Mouse (Mus musculus): ENCODE data around the gene Dhrs3. TPM values are rescaled to one million over a fixed set of nuclear protein-coding genes. Genes with fewer than 3 reads are reported as not detected.

Gene Dhrs3
- polyA plus RNA-seq, 1 experiment from 2014 or later: 35.6 TPM

DNA sequence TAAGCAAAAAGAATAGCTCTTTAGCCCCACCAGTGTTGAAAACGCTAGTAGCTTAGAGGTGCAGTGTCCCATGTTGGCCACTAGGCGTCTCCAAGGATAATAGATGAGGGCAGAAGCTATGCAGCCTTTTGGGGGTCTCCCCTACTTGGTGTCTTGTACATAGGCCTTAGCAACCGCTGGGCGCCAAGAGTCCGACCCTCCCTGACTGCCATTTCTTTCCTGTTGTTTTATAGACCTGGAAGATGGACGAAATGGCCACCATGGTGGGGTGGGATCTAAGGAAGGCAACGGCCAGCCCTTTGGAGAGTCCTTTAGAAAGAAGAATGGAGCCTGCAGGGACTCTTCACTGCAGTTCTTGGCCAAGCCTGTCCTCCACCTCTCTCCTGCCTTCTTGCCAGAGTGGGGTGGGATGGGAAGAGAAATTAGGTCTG is 1.9 kb upstream of the Dhrs3 start:
- peak; percentile 40 for ATAC-seq (replicated peaks)
- no peak overlapping the region for H3K9ac ChIP-seq
- no peak overlapping the region for H3K4me2 ChIP-seq
- WGBS: 15% methylated on average over 7 of the region's 7 CpGs
- H3K27ac ChIP-seq: no peak overlapping the region
- H3K27me3 ChIP-seq (replicated peaks): peaks cover 30% of the 10 kb centered on the region
- no peak overlapping the region for H3K4me3 ChIP-seq
- no peaks in the 10 kb centered on the region for H3K36me3 ChIP-seq (replicated peaks)
- H3K4me1 ChIP-seq: peaks cover 30% of the 10 kb centered on the region
- H3K9me3 ChIP-seq: no peaks in the 10 kb centered on the region

DNA sequence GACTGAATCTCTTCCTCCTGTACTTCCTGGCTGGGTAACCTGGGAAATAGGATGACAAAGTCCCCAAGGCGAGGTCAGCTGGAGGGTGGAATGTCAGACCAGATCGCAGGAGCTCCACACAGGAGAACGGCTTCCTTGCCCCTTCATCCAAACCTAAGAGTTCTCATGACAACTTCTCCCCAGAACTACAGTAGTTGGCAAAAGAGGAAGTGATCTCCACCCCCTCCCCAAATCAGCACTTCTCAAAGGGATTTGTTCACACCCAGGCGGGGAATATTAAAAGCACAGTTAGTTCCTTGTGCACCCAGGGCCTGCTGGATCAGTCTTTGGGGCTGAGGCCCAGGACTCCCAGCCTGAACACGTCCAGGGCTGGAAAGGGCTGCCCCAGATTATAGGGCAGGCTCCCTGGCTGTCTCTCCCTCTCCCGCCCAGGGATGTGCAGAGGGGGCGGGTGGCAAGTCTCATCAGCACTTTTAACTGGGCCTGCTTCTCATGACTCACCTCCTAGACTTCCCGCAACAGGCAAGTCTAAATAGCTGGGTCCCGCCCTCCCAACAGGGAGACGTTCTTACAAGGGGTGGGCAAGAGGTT is 1.4 kb upstream of the Dhrs3 start:
- no peak overlapping the region for H3K27ac ChIP-seq
- no peak for ATAC-seq (replicated peaks)
- no peaks in the 10 kb centered on the region for H3K9me3 ChIP-seq
- H3K36me3 ChIP-seq (replicated peaks): no peaks in the 10 kb centered on the region
- no peak overlapping the region for H3K9ac ChIP-seq
- no peak overlapping the region for H3K4me3 ChIP-seq
- H3K4me1 ChIP-seq: peaks cover 30% of the 10 kb centered on the region
- peak overlapping the region; percentile 97; the same call in 1 of the 2 replicates for H3K4me2 ChIP-seq
- H3K27me3 ChIP-seq (replicated peaks): peaks cover 30% of the 10 kb centered on the region
- WGBS: 57% methylated on average over 10 of the region's 10 CpGs

DNA sequence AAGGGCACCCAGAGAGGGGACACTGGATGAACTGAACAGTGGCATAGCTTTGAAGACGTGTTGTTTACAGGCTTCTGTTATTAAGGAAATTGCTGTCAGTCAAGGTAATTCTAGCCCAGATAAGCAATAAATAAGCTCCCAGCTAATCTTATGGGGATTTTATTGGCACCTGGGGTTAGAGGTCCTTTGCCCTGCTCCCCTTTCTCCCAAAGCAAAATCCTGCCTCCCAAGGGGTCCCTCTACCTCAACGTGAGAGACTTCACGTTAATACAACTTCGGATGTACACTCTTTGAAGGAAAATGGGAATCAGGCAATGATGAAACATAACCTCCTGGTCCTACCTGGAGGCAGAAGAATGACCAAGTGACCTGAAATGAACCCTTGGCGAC is 889 bp upstream of the Dhrs3 start:
- Histone ChIP-seq H3K36me3 (replicated peaks) (no peaks in the 10 kb centered on the region), H3K4me3 (peak overlapping the region; percentile 46), H3K27me3 (replicated peaks) (peaks cover 30% of the 10 kb centered on the region), H3K27ac (no peak overlapping the region), H3K9me3 (no peaks in the 10 kb centered on the region), H3K9ac (no peak overlapping the region), H3K4me1 (peaks cover 30% of the 10 kb centered on the region), H3K4me2 (peak overlapping the region; percentile 97)
- 10% methylated on average over 5 of the region's 5 CpGs for WGBS
- no peak for ATAC-seq (replicated peaks)

- Histone ChIP-seq H3K27me3 (replicated peaks) (peaks cover 30% of the 10 kb centered on the region), H3K36me3 (replicated peaks) (no peaks in the 10 kb centered on the region), H3K27ac (0 out of 2 replicates have a peak overlapping the region, but pooled peaks have one; percentile 50), H3K4me3 (peak overlapping the region; percentile 46), H3K9me3 (no peaks in the 10 kb centered on the region), H3K4me2 (peak overlapping the region; percentile 97), H3K9ac (peak overlapping the region; percentile 47; the same call in 1 of the 2 replicates), H3K4me1 (peaks cover 30% of the 10 kb centered on the region)
- ATAC-seq (replicated peaks): no peak
- 1% methylated on average over 12 of the region's 12 CpGs for WGBS
Observed at GRCm38 (mm10) chr4:144892937-144893272, 278 bp downstream of the Dhrs3 start.

DNA sequence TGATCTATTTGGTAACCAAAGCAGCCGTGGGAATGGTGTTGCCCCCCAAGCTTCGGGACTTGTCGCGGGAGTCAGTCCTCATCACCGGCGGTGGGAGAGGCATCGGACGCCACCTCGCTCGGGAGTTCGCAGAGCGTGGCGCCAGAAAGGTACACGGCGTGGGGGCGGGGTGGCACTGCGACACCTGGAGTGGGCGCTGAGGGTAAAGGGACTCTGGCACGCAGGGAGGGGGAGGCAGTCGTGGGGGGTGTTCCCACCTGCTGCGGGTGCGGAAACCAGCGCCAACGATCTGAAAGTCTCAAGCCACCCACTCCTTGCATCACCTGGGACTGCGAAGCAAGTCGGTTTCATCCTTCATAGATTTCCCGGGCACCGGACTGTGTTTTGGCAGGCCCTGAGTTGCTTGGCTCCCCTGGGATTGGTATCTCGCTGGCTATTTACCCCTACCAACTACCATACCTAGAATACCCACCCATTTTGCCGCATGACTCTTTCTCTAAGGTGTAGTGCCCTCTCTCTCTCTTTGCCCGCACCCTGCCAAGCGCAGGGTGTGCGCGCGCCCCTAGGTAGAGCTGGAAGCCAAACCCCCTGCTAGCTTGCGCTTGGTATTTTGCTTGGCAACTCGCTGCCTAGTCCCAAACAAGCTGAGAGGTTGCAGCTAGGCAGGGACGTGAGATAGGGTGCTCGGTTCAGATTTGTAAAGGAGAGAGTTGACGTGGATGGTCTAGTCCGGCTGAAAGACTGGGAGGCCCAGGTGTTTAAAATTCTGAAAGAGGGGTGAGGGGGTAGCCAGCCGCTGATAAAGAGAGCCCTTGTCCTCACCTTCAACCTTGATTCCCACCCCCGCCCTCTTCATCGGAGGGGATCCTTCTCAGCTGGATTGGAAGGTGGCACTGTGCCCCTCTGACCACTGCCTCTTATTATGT is 1.2 kb downstream of the Dhrs3 start:
- H3K27me3 ChIP-seq (replicated peaks): peaks cover 30% of the 10 kb centered on the region
- peak overlapping the region; percentile 50 for H3K27ac ChIP-seq
- no peaks in the 10 kb centered on the region for H3K9me3 ChIP-seq
- no peaks in the 10 kb centered on the region for H3K36me3 ChIP-seq (replicated peaks)
- peak overlapping the region; percentile 46 for H3K4me3 ChIP-seq
- H3K9ac ChIP-seq: peak overlapping the region; percentile 47
- peak; percentile 6; the same call in 1 of the 2 replicates for ATAC-seq (replicated peaks)
- H3K4me2 ChIP-seq: peak overlapping the region; percentile 97
- peaks cover 30% of the 10 kb centered on the region for H3K4me1 ChIP-seq
- under 1% methylated on average over 44 of the region's 44 CpGs for WGBS

DNA sequence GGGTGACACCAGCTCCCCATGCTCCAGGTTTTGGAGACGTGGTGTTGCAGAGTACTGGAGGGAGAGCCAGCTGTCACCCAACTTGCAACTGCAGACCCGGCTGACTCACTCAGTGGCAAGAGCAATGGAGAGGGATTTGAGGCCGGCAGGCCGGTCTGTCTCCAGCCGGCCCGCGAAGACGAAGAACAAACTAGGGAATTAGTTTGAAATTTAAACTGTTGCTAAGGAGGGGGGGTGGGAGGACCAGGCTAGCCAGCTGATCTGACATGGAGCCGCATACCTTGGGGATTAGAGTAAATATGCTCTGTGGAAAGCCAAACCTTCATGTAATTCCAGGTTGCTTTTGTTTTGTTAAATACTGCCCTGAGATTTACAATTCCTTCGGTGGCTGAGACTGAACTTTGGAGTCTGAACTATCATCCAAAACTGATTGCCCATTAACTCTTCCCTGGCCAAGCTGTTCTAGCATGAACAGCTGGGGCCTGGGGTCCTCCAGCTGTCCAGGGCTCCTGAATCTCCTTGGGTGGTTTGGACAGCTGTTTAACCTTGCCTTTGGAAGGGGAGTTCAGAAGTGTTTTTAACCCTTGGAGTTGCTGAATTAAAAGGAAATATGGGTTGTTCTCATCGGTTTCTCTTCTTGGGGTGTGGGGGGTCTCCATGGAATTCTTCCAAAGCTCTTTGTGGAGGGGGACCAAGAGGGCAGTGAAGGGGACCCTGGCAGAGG is 2.0 kb downstream of the Dhrs3 start:
- H3K9me3 ChIP-seq: no peaks in the 10 kb centered on the region
- no peaks in the 10 kb centered on the region for H3K36me3 ChIP-seq (replicated peaks)
- H3K27me3 ChIP-seq (replicated peaks): peaks cover 30% of the 10 kb centered on the region
- peak overlapping the region; percentile 46 for H3K4me3 ChIP-seq
- ATAC-seq (replicated peaks): 0 out of 2 replicates have a peak, but pooled peaks have one; percentile 13
- 4% methylated on average over 11 of the region's 11 CpGs for WGBS
- peaks cover 30% of the 10 kb centered on the region for H3K4me1 ChIP-seq
- no peak overlapping the region; the same call in 1 of the 2 replicates for H3K27ac ChIP-seq
- H3K9ac ChIP-seq: 0 out of 2 replicates have a peak overlapping the region, but pooled peaks have one; percentile 47
- peak overlapping the region; percentile 97 for H3K4me2 ChIP-seq

DNA sequence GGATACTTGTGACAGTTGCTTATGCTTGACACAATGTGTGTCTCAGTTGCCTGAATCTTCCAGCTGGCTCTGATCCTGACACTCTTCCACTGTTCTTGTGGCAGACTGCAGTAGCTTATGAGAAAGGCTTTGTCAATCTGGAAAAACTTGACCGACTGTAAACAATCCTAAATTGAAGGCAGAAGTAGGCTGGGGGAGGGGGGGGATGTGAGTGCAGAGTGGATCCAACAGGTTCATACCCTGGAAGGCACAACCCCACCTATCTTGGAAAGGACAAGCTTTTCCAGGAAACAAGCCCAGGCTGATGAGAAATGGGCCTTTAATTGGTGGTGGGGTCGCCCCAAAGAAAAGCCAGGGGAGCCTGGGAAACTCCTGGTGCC is 2.6 kb downstream of the Dhrs3 start:
- WGBS: 44% methylated on average over 2 of the region's 2 CpGs
- H3K4me3 ChIP-seq: peak overlapping the region; percentile 46
- H3K27me3 ChIP-seq (replicated peaks): peaks cover 30% of the 10 kb centered on the region
- H3K9me3 ChIP-seq: no peaks in the 10 kb centered on the region
- no peak overlapping the region for H3K27ac ChIP-seq
- peaks cover 30% of the 10 kb centered on the region for H3K4me1 ChIP-seq
- peak overlapping the region; percentile 97 for H3K4me2 ChIP-seq
- ATAC-seq (replicated peaks): no peak
- H3K36me3 ChIP-seq (replicated peaks): no peaks in the 10 kb centered on the region
- no peak overlapping the region for H3K9ac ChIP-seq

GRCm38 (mm10) chr4:144896321-144896720 is 3.7 kb downstream of the Dhrs3 start:
- peaks cover 30% of the 10 kb centered on the region for H3K4me1 ChIP-seq
- 0 out of 2 replicates have a peak overlapping the region, but pooled peaks have one; percentile 23 for H3K4me2 ChIP-seq
- no peaks in the 10 kb centered on the region for H3K9me3 ChIP-seq
- no peak overlapping the region for H3K9ac ChIP-seq
- ATAC-seq (replicated peaks): no peak
- WGBS: 62% methylated on average over 3 of the region's 3 CpGs
- no peak overlapping the region for H3K27ac ChIP-seq
- peaks cover 23% of the 10 kb centered on the region for H3K27me3 ChIP-seq (replicated peaks)
- H3K4me3 ChIP-seq: no peak overlapping the region
- no peaks in the 10 kb centered on the region for H3K36me3 ChIP-seq (replicated peaks)

GRCm38 (mm10) chr4:144898036-144898649 is 5.5 kb downstream of the Dhrs3 start:
- H3K9ac ChIP-seq: no peak overlapping the region
- H3K27me3 ChIP-seq (replicated peaks): peaks cover 21% of the 10 kb centered on the region
- no peak overlapping the region for H3K4me3 ChIP-seq
- no peak overlapping the region for H3K27ac ChIP-seq
- WGBS: 86% methylated on average over 6 of the region's 6 CpGs
- no peak for ATAC-seq (replicated peaks)
- no peaks in the 10 kb centered on the region for H3K36me3 ChIP-seq (replicated peaks)
- H3K4me1 ChIP-seq: peaks cover 17% of the 10 kb centered on the region
- no peaks in the 10 kb centered on the region for H3K9me3 ChIP-seq
- no peak overlapping the region for H3K4me2 ChIP-seq

GRCm38 (mm10) chr4:144898737-144899136 is 6.1 kb downstream of the Dhrs3 start:
- Histone ChIP-seq H3K4me1 (peaks cover 11% of the 10 kb centered on the region), H3K4me3 (no peak overlapping the region), H3K9me3 (no peaks in the 10 kb centered on the region), H3K27ac (no peak overlapping the region), H3K9ac (no peak overlapping the region), H3K36me3 (replicated peaks) (no peaks in the 10 kb centered on the region), H3K27me3 (replicated peaks) (peaks cover 15% of the 10 kb centered on the region), H3K4me2 (no peak overlapping the region)
- no peak for ATAC-seq (replicated peaks)
- WGBS: 97% methylated on average over 2 of the region's 2 CpGs

DNA sequence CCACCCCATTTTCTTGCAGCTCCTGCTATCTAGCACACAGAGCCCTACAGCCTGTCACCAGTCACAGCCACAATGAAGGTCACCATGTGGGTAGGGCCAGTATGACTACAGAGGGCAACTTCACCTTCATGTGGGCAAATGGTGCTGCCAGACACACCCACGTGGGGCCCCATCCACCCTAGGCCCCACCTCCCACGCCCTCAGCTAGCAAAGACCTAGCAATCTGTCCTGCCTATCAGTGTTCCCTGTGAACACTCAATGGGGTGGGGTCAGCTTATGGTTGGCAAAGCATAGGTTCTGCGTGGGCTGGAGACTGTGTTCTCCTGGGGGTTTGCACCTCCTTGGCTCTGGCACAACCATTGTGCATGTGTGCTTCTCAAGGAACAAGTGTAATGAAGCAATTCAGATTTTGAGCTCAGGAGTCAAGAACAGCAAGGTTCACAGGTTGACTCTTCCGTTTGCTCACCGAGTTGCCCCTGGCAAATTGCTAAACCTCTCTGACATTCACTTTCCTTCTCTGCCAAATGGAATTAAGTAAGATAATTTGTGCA is 9.0 kb downstream of the Dhrs3 start:
- no peak overlapping the region for H3K4me2 ChIP-seq
- WGBS: 85% methylated on average over 5 of the region's 5 CpGs
- no peak for ATAC-seq (replicated peaks)
- no peak overlapping the region for H3K27ac ChIP-seq
- no peaks in the 10 kb centered on the region for H3K9me3 ChIP-seq
- no peaks in the 10 kb centered on the region for H3K36me3 ChIP-seq (replicated peaks)
- no peak overlapping the region for H3K9ac ChIP-seq
- no peak overlapping the region for H3K4me3 ChIP-seq
- no peaks in the 10 kb centered on the region for H3K27me3 ChIP-seq (replicated peaks)
- no peaks in the 10 kb centered on the region for H3K4me1 ChIP-seq

Data from midbrain, embryonic 15.5 days (tissue).